Mouse (Mus musculus) ES-Bruce4 (cell line): Measurements from ENCODE around the gene Calm3. TPM values are rescaled to one million over a fixed set of nuclear protein-coding genes. Genes with fewer than 3 reads are reported as not detected.

Experiments used
- H3K27ac ChIP-seq: 2 replicates; pipeline ENCODE4 v1.5.1; 2012; ENCODE audit warnings: low read length, inconsistent platforms; ENCODE audit not compliant: insufficient read depth
- H3K27me3 ChIP-seq: 2 replicates; pipeline ENCODE4 v1.6.1; 2012; ENCODE audit warnings: mild to moderate bottlenecking, low read length, inconsistent platforms; ENCODE audit not compliant: control insufficient read depth, poor library complexity, insufficient read depth, severe bottlenecking
- H3K36me3 ChIP-seq: 2 replicates; pipeline ENCODE4 v1.6.1; 2012; ENCODE audit warnings: inconsistent platforms, mild to moderate bottlenecking, low read length, moderate library complexity; ENCODE audit not compliant: control insufficient read depth, poor library complexity, insufficient read depth, severe bottlenecking
- H3K4me1 ChIP-seq: one replicate; pipeline ENCODE4 v1.8.1; 2011; ENCODE audit warnings: low read length; ENCODE audit not compliant: control insufficient read depth, insufficient read depth
- H3K4me3 ChIP-seq: 2 replicates; pipeline ENCODE4 v1.5.1; 2011; ENCODE audit warnings: low read depth, mild to moderate bottlenecking, low read length
- H3K9ac ChIP-seq: 2 replicates; pipeline ENCODE4 v1.6.1; 2012; ENCODE audit warnings: low read depth, mild to moderate bottlenecking, inconsistent platforms; ENCODE audit not compliant: poor library complexity, severe bottlenecking
- H3K9me3 ChIP-seq: replicated peaks from 2 replicates; pipeline ENCODE4 v1.6.1; 2012; ENCODE audit warnings: mild to moderate bottlenecking, low read length, inconsistent platforms; ENCODE audit not compliant: control insufficient read depth, poor library complexity, insufficient read depth, severe bottlenecking
- CTCF ChIP-seq: IDR thresholded peaks from one replicate; pipeline ENCODE4 v1.8.1; 2011; ENCODE audit warnings: low read depth, low read length
- EP300 ChIP-seq: IDR thresholded peaks from 2 replicates; pipeline ENCODE4 v1.6.1; 2011; ENCODE audit warnings: low read depth, low read length; ENCODE audit not compliant: insufficient read depth
- POLR2A ChIP-seq: IDR thresholded peaks from one replicate; pipeline ENCODE4 v1.8.1; 2011; ENCODE audit warnings: low read length; ENCODE audit not compliant: insufficient read depth
- polyA plus RNA-seq: library from polyadenylated mRNA; stranded (reverse); fragments of >200 nt; gene quantifications from 2 replicates; pipeline ENCODE4 v1.2.4, GENCODE M21; 2011; ENCODE audit warnings: low read depth; ENCODE audit not compliant: missing spikeins, insufficient read depth, insufficient read length

Gene Calm3
- polyA plus RNA-seq, 1 experiment: 358 TPM

DNA sequence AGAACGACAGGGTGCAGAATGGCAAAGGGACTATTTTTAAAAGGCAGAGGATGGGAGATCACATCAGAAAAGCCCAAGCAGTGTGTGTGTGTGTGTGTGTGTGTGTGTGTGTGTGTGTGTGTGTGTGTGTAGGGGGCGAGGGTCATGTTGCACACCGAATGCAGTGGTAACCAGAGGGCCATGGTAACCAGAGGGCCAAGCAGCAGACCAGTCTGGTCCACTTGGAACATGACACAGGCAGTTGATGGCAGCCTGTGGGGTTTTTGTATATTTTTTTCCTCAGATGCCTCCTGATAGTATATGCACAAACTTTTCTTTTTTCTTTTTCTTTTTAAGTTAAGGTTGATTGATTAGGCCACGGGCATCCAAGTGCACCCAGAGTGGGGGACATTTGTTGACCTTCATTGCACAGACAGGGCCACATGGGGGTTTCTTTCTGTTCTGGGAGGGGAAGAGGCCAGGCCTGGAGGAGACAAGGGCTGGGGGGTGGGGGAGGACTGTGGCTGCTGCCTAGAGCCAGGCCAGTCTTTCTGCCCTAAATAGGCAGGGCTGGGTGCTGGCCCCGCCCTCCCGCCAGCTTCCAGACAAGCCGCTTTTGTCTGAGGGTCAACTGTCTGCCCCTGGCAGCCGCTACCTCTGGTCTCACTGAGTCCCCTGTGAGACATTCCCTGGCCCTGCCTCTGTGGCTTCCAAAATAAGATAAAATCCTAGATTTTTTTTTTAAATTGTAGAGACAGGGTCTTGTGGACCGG is 43.9 kb downstream of the Calm3 start:
- Histone ChIP-seq H3K27ac (peak overlapping the region; percentile 88), H3K9me3 (no peaks in the 10 kb centered on the region), H3K36me3 (no peaks in the 10 kb centered on the region), H3K4me3 (no peak overlapping the region), H3K9ac (no peak overlapping the region), H3K4me1 (peaks cover 3% of the 10 kb centered on the region), H3K27me3 (no peaks in the 10 kb centered on the region)
- TF ChIP-seq EP300 (peak; percentile 54), POLR2A (no peak), CTCF (no peak)

DNA sequence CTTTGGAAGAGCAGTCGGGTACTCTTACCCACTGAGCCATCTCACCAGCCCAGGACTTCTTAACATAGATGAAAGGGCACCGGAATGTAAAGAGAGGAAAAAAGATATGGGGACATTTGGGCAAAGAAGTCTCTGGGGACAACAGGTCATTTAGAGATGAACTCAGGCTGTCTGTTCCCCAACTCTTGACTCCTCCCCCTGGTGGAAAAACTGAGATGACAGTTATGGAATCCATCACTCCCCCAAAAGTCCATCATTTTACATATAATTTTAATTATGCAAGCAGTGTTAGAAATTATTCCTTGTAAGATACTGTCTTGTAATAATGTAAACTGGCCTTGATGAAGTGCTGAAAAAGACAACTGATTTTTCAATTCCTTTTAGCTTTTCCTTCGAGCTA is 46.2 kb downstream of the Calm3 start:
- Histone ChIP-seq H3K4me3 (no peak overlapping the region), H3K9me3 (no peaks in the 10 kb centered on the region), H3K9ac (no peak overlapping the region), H3K36me3 (no peaks in the 10 kb centered on the region), H3K4me1 (no peaks in the 10 kb centered on the region), H3K27ac (no peak overlapping the region), H3K27me3 (no peaks in the 10 kb centered on the region)
- TF ChIP-seq EP300 (no peak), POLR2A (no peak), CTCF (no peak)

DNA sequence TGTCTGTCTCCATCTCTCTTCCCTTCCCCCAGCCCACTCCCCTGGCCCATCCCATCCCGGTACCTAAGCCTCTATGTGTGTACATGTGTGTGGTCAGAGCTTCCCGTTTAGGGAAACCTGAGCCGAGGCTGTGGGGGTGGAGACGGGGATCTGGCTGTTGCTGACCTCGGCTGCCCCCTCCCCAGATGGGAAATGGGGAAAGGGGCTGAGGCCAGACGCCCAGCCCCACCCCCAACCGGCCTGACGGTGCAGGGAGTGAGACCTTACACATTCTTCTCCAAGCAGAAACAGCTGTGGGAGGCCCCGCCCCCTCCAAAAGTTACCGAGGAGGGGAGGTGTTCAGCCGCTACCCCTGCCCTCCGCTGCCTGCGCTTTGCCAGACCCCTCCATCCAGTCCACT is 47.3 kb downstream of the Calm3 start:
- no peaks in the 10 kb centered on the region for H3K4me1 ChIP-seq

DNA sequence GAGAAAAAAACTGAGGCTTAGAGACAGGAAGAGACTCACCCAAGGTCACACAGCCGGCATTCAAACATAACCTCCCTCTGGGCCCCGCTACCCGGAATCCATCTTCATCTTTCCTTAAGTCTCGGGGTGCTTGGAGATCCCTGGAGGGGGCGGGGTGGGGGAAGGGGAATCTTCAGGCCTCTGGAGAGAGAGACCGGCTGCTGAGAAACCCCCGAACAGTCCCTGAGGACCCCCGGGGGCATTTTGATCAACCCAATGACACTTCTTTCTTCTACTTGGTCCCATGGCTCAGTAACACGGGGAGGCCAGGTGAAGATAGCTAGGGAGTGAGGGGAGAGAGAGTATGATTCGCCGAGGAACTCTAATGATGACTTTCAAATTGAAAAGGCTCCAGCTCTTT is 47.9 kb downstream of the Calm3 start:
- H3K9me3 ChIP-seq: no peaks in the 10 kb centered on the region
- no peak for TF ChIP-seq EP300
- TF ChIP-seq POLR2A: no peak
- no peak for TF ChIP-seq CTCF
- no peaks in the 10 kb centered on the region for H3K27me3 ChIP-seq
- no peaks in the 10 kb centered on the region for H3K4me1 ChIP-seq
- H3K4me3 ChIP-seq: peak overlapping the region; percentile 86
- H3K36me3 ChIP-seq: no peaks in the 10 kb centered on the region
- H3K27ac ChIP-seq: no peak overlapping the region
- H3K9ac ChIP-seq: peak overlapping the region; percentile 80

More for the DNA sequence above, 47.3 kb downstream of the Calm3 start:
- TF ChIP-seq EP300 (peak; percentile 51; the same call in 1 of the 2 replicates), CTCF (no peak)
- Histone ChIP-seq H3K36me3 (no peaks in the 10 kb centered on the region), H3K9me3 (no peaks in the 10 kb centered on the region), H3K4me3 (peak overlapping the region; percentile 57), H3K27ac (peak overlapping the region; percentile 52), H3K27me3 (no peaks in the 10 kb centered on the region), H3K9ac (peak overlapping the region; percentile 9)

GRCm38 (mm10) chr7:16875326-16875725 is 48.6 kb downstream of the Calm3 start:
- H3K9me3 ChIP-seq: no peaks in the 10 kb centered on the region
- no peak for TF ChIP-seq EP300
- TF ChIP-seq CTCF: no peak
- no peak for TF ChIP-seq POLR2A
- H3K4me1 ChIP-seq: no peaks in the 10 kb centered on the region
- H3K9ac ChIP-seq: peak overlapping the region; percentile 80
- no peaks in the 10 kb centered on the region for H3K36me3 ChIP-seq
- H3K4me3 ChIP-seq: peak overlapping the region; percentile 86
- no peak overlapping the region for H3K27ac ChIP-seq
- H3K27me3 ChIP-seq: no peaks in the 10 kb centered on the region

- H3K36me3 ChIP-seq: no peaks in the 10 kb centered on the region
- H3K9me3 ChIP-seq: no peaks in the 10 kb centered on the region
- peak within 1 kb of the TSS; percentile 71 for H3K27ac ChIP-seq
- no peaks in the 10 kb centered on the region for H3K4me1 ChIP-seq
- peak within 1 kb of the TSS; percentile 86 for H3K4me3 ChIP-seq
- H3K27me3 ChIP-seq: no peaks in the 10 kb centered on the region
- TF ChIP-seq POLR2A (no peak), CTCF (no peak), EP300 (no peak)
- peak within 1 kb of the TSS; percentile 80 for H3K9ac ChIP-seq
Observed at GRCm38 (mm10) chr7:16875310-16875325, 48.8 kb downstream of the Calm3 start, which contains the start of gene Dact3. Gene Dact3 (plus strand): TSS chr7:16875317.
